Mouse (Mus musculus) limb, embryonic 11.5 days (tissue): ENCODE measurements around the gene Cacng1. TPM values are rescaled to one million over a fixed set of nuclear protein-coding genes. Genes with fewer than 3 reads are reported as not detected.

Experiments
- ATAC-seq: fragments of 200-750 bp; cut with Nextera tagmentation; 2 replicates; pipeline ENCODE4 v1.8.0; 2017; ENCODE audit warnings: low read depth; ENCODE audit not compliant: insufficient number of reproducible peaks, low FRiP score, low TSS enrichment
- DNase-seq: peaks from one replicate; pipeline ENCODE4 v3.0.0-alpha.2; 2015; ENCODE audit warnings: low spot score
- H3K27ac ChIP-seq: fragments of 300-500 bp; sonication (generic); replicated peaks from 2 replicates; pipeline ENCODE4 v1.5.1; 2014; ENCODE audit warnings: low read depth, mild to moderate bottlenecking, low read length
- H3K27me3 ChIP-seq: fragments of 300-500 bp; sonication (generic); 2 replicates; pipeline ENCODE4 v1.6.1; 2014; ENCODE audit warnings: mild to moderate bottlenecking, low read length, mixed read lengths; ENCODE audit not compliant: control insufficient read depth, insufficient read depth
- H3K36me3 ChIP-seq: fragments of 300-500 bp; sonication (generic); 2 replicates; pipeline ENCODE4 v1.6.1; 2014; ENCODE audit warnings: mild to moderate bottlenecking, low read length, moderate library complexity, mixed read lengths; ENCODE audit not compliant: control insufficient read depth, insufficient read depth
- H3K4me1 ChIP-seq: fragments of 300-500 bp; sonication (generic); 2 replicates; pipeline ENCODE4 v1.6.1; 2014; ENCODE audit warnings: low read length, mixed read lengths; ENCODE audit not compliant: control insufficient read depth, insufficient read depth
- H3K4me2 ChIP-seq: fragments of 300-500 bp; sonication (generic); 2 replicates; pipeline ENCODE4 v1.6.1; 2014; ENCODE audit warnings: low read depth, mild to moderate bottlenecking, moderate library complexity; ENCODE audit not compliant: severe bottlenecking
- H3K4me3 ChIP-seq: fragments of 300-500 bp; sonication (generic); 2 replicates; pipeline ENCODE4 v1.5.1; 2014; ENCODE audit warnings: low read depth, low read length
- H3K9ac ChIP-seq: fragments of 300-500 bp; sonication (generic); 2 replicates; pipeline ENCODE4 v1.6.1; 2014; ENCODE audit warnings: mild to moderate bottlenecking, low read length
- H3K9me3 ChIP-seq: fragments of 300-500 bp; sonication (generic); 2 replicates; pipeline ENCODE4 v1.6.1; 2016; ENCODE audit warnings: low read length; ENCODE audit not compliant: control insufficient read depth
- WGBS: fragments of 180-500 bp; shearing (Covaris S2); extraction: QIAGEN DNeasy Blood & Tissue Kit; methylation state at CpG from one replicate; pipeline ENCODE4 v1.1.7; 2014; 5-methylcytosine and 5-hydroxymethylcytosine counted together
- polyA plus RNA-seq: library from polyadenylated mRNA; unstranded; fragments of >200 nt; fragmentation: Nextera tagmentation; extraction: Ambion mirVana; gene quantifications from 2 replicates; pipeline ENCODE4 v1.2.1, GENCODE M21; 2014

Cacng1 gene
- polyA plus RNA-seq, 1 experiment from 2014 or later = 0.89 TPM

GRCm38 (mm10) chr11:107738418-107739099 is 22.2 kb upstream of the Cacng1 start:
- H3K4me1 ChIP-seq = no peaks in the 10 kb centered on the region; the same call in 1 of the 2 replicates
- H3K4me3 ChIP-seq = no peak overlapping the region
- no peak overlapping the region for H3K4me2 ChIP-seq
- WGBS = 87% methylated on average over 20 of the region's 20 CpGs
- DNase-seq (no peak), ATAC-seq (no peak)
- no peaks in the 10 kb centered on the region for H3K27me3 ChIP-seq
- H3K27ac ChIP-seq = no peak overlapping the region
- H3K9me3 ChIP-seq = no peaks in the 10 kb centered on the region
- no peaks in the 10 kb centered on the region for H3K36me3 ChIP-seq
- H3K9ac ChIP-seq = no peak overlapping the region

DNA sequence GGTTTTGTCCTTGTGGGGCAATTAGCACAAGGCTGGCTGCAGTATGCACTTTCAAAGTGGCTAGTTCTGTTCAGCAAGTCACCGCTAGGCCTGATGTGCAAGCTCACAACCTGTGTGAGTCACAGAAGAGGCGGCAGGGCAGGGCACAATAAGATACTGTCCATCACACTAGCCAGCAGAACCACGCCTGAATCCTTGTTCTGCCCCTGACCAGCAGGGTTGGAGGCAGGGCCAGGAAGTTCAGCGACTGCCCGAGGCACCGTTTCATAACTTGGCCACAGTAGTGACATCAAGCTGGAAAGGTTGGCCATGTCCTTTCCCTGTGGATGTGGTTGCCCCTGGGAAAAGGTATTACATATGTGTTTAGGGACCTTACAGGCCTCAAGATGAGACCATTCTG is 21.6 kb upstream of the Cacng1 start:
- H3K4me3 ChIP-seq = no peak overlapping the region
- H3K27ac ChIP-seq = no peak overlapping the region
- no peaks in the 10 kb centered on the region for H3K27me3 ChIP-seq
- no peaks in the 10 kb centered on the region; the same call in 1 of the 2 replicates for H3K4me1 ChIP-seq
- no peak overlapping the region for H3K4me2 ChIP-seq
- WGBS = 87% methylated on average over 6 of the region's 6 CpGs
- no peak overlapping the region for H3K9ac ChIP-seq
- no peak for DNase-seq
- no peak for ATAC-seq
- no peaks in the 10 kb centered on the region for H3K36me3 ChIP-seq
- H3K9me3 ChIP-seq = no peaks in the 10 kb centered on the region

DNA sequence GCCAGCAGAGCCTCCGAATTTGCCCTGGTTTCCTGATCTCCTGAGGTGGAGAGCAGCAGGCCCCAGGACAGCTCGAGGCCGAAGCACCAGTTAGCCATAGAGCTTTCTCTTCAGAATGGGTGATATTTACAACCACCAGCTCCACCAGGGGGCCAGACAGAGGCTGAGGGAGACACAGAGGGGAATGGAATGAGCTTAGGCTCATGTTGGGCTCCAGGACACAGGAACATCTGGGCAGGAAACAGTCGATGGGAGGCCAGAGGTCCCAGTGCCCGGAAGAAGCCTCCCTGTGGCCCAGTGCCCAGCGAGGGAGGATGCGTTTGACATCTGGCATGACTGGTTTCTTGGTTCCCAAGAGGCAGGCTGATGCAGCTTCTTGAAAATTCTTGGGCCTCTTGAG is 17.8 kb upstream of the Cacng1 start:
- Histone ChIP-seq H3K36me3 (no peaks in the 10 kb centered on the region), H3K4me3 (no peak overlapping the region), H3K4me2 (no peak overlapping the region), H3K27me3 (no peaks in the 10 kb centered on the region), H3K4me1 (no peaks in the 10 kb centered on the region), H3K9ac (no peak overlapping the region), H3K27ac (no peak overlapping the region), H3K9me3 (no peaks in the 10 kb centered on the region)
- 83% methylated on average over 7 of the region's 7 CpGs for WGBS
- ATAC-seq (no peak), DNase-seq (no peak)

- no peak overlapping the region for H3K9ac ChIP-seq
- WGBS = 75% methylated on average over 5 of the region's 5 CpGs
- no peak overlapping the region for H3K4me2 ChIP-seq
- H3K27ac ChIP-seq = no peak overlapping the region
- H3K27me3 ChIP-seq = no peaks in the 10 kb centered on the region
- H3K36me3 ChIP-seq = no peaks in the 10 kb centered on the region
- DNase-seq (no peak), ATAC-seq (no peak)
- H3K4me3 ChIP-seq = no peak overlapping the region
- H3K4me1 ChIP-seq = no peaks in the 10 kb centered on the region
- H3K9me3 ChIP-seq = no peaks in the 10 kb centered on the region
Observed at GRCm38 (mm10) chr11:107731498-107731897, 15.2 kb upstream of the Cacng1 start.

GRCm38 (mm10) chr11:107730940-107731339 is 14.6 kb upstream of the Cacng1 start:
- Histone ChIP-seq H3K4me1 (no peaks in the 10 kb centered on the region), H3K9ac (no peak overlapping the region), H3K27me3 (no peaks in the 10 kb centered on the region), H3K9me3 (no peaks in the 10 kb centered on the region), H3K4me3 (no peak overlapping the region), H3K36me3 (no peaks in the 10 kb centered on the region), H3K27ac (no peak overlapping the region), H3K4me2 (no peak overlapping the region)
- DNase-seq (no peak), ATAC-seq (no peak)
- 87% methylated on average over 4 of the region's 4 CpGs for WGBS

GRCm38 (mm10) chr11:107729141-107729540 is 12.8 kb upstream of the Cacng1 start:
- 86% methylated on average over 7 of the region's 7 CpGs for WGBS
- no peaks in the 10 kb centered on the region for H3K4me1 ChIP-seq
- H3K36me3 ChIP-seq = no peaks in the 10 kb centered on the region
- ATAC-seq = no peak
- DNase-seq = no peak
- H3K27ac ChIP-seq = no peak overlapping the region
- H3K27me3 ChIP-seq = no peaks in the 10 kb centered on the region
- H3K4me3 ChIP-seq = no peak overlapping the region
- no peak overlapping the region for H3K4me2 ChIP-seq
- no peak overlapping the region for H3K9ac ChIP-seq
- H3K9me3 ChIP-seq = no peaks in the 10 kb centered on the region

GRCm38 (mm10) chr11:107728073-107728863 is 11.9 kb upstream of the Cacng1 start:
- WGBS = 84% methylated on average over 13 of the region's 13 CpGs
- Histone ChIP-seq H3K27me3 (no peaks in the 10 kb centered on the region), H3K36me3 (no peaks in the 10 kb centered on the region), H3K4me3 (no peak overlapping the region), H3K9me3 (no peaks in the 10 kb centered on the region), H3K9ac (no peak overlapping the region), H3K4me2 (no peak overlapping the region), H3K27ac (no peak overlapping the region), H3K4me1 (no peaks in the 10 kb centered on the region)
- no peak for DNase-seq
- ATAC-seq = no peak

GRCm38 (mm10) chr11:107724603-107725002 is 8.3 kb upstream of the Cacng1 start:
- Histone ChIP-seq H3K4me1 (no peaks in the 10 kb centered on the region), H3K9ac (no peak overlapping the region), H3K36me3 (no peaks in the 10 kb centered on the region), H3K9me3 (no peaks in the 10 kb centered on the region), H3K4me3 (no peak overlapping the region), H3K27ac (no peak overlapping the region), H3K27me3 (no peaks in the 10 kb centered on the region), H3K4me2 (no peak overlapping the region)
- 91% methylated on average over 8 of the region's 8 CpGs for WGBS
- ATAC-seq (no peak), DNase-seq (no peak)
